Mouse (Mus musculus) kidney, postnatal 14 days (tissue): ENCODE measurements around the gene Mgst2.

ENCODE experiments used
- DNase-seq: peaks from one replicate; pipeline ENCODE4 v3.0.0; 2022; ENCODE audit warnings: mixed read lengths

Gene Mgst2

DNA sequence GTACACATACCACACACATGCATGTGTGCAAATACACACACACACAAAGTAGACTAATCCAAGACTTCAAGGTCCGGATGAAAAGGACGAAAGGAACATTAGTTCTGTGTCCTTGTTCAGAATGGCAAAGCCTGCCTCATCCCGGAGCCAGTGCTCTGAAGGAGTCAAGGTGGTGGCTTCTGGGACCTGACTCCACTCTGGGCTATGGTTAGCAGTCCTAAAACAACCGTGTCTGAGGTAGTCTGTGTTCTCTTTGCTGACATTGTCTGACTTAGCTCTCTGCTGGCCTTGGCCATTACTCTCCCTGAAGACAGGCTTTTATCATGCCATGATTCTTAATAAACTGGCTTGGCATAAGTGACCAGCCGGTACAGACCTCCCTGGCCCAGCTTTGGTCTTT, 745 bp upstream of the Mgst2 start:
- no peak for DNase-seq

DNA sequence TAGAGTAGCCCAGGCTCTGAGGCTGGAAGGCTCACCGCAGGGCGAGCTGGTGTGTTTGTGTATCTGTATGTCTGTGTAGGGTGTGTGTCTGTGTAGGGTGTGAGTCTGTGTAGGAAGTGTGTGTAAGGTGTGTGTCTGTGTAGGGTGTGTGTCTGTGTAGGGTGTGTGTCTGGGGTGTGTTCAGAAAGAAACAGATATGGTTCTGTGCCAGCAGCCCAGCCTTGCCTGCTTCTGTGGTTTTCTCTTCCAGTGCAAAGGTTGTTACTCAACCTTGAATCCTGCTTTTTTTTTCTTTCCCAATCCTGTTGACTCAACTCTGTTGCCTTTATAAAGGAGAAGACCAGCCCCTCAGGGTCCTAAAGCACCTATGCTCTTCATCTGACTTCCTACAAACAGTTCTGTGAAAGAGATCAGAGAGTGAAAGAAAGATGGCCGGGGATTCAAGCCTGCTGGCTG, 689 bp downstream of the Mgst2 start:
- no peak for DNase-seq

DNA sequence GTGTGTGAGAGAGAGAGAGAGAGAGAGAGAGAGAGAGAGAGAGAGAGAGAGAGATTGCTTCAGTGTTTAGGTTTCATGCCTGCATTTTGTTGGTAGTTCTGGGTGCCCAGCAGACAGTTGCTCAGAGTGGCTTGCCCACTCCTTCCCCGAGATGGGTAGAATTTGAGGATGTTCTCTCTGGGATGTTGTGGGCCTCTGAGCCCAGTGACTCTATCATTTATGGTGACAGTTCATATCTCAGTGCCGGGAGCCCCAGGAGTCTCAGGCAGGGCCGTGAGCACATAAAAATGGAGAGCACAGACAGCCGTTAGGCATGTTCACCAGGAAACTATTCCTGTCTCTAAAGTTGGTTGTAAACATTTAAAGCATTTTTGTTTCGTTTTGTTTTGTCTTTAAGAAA, 1.2 kb downstream of the Mgst2 start:
- DNase-seq = no peak

DNA sequence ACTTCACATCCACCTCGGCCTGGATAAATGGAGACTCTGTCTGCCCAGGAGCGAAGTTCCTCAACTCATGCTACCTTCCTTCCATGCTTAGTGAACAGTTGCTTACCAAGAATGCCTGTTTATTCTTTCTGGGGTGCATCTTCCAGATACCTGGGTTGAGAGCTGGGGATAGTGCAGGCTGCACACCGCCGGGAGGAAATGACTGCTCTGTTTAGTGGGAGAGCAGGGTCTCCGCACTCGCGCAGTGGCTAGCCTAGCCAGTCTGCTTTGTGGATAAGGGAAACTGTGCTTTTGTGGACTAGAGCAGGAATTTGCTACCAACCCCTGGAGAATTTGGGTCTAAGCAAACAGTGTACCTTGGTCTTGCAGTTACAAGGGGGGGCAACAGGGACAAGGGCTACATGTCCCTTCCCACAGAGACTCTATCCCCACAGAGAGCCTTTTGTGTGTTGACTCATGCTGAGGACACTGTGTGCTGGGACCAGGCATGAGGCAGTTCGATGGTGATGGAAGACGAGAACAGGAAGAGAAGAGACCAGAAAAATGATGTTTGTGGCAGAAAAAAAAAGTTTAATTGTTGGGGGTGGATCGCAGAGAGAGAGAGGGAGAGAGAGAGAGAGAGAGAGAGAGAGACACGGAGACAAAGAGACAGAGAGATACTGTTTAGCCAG, 1.9 kb downstream of the Mgst2 start:
- no peak for DNase-seq

DNA sequence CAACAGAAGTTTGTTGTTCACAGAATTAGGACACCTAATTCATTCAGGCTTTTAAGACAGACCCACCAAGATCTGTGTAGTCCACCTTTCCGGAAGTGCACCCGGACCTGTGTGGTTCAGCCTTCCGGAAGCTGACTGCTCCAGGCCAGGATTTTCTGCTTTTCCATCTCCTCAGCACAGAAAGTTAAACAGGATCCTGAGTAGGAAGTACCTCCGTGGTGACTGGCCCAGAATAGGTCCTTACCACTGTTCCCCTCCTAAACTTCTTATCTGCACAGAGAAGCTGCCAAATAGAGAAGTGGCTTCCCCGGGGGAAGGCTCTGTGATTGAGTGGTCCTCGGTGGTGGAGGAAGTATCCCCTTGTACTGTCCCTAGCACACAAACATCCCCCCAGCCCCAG, 2.4 kb downstream of the Mgst2 start:
- DNase-seq = no peak

DNA sequence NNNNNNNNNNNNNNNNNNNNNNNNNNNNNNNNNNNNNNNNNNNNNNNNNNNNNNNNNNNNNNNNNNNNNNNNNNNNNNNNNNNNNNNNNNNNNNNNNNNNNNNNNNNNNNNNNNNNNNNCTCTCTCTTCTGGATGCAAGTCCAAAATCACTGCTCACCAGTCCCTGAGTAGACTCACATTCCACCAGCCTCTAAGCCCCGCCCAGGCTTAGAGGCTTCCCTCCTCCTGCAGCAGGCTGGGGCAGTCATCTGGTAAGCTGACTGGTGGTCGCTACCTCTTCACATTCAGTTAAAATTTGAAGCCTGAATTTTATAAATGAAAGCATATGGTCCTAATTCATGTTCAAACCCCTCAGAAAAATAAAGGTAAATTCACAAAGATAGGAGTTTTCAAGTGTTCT, 8.4 kb downstream of the Mgst2 start:
- no peak for DNase-seq

DNA sequence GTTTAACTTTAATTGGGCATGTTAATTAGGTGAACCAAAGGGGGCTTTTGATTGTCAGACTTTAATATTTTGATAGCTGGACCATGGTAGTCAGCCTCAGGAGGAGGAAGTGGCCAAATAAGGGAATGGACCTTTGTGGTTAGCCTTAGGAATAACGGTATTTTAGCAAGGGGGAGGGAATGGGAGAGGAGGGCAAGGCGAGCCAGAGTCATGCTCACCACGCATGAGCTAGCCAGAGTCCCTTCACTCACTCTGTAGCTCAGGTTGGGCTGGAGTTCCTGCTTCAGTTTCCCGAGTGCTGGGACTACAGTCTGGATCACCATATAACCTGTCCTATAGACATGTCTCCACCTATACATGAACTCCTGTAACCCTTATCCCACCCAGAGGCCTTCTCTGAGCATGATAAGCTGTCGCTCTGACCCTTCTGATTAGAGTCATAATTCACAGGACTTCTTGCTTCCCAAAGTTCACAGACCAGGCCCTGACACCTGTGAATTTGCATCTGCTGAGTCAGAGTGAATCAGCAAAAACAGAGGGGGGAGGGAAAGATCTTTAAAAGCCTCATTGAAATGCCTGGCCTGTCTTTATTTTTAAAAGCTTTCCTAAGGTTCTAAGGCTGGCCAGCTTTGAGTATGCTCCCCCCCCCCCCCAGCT, 10.4 kb downstream of the Mgst2 start:
- DNase-seq = no peak

DNA sequence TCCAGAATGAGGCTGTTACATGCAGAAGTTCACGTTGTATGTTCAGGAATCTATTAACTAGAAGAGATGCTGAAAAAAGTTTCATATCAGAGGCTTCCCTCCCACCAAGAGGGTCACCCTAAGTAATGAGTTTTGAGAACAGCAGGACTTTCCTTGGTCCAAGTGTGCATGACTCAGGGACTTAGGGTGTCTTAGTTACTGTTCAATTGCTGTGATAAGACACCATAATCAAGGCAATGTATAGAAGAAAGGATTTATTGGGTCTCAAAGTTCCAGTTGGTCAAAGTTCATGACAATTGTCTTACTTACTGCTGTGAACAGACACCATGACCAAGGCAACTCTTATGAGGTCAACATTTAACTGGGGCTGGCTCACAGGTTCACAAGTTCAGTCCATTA, 10.9 kb downstream of the Mgst2 start:
- DNase-seq = no peak

DNA sequence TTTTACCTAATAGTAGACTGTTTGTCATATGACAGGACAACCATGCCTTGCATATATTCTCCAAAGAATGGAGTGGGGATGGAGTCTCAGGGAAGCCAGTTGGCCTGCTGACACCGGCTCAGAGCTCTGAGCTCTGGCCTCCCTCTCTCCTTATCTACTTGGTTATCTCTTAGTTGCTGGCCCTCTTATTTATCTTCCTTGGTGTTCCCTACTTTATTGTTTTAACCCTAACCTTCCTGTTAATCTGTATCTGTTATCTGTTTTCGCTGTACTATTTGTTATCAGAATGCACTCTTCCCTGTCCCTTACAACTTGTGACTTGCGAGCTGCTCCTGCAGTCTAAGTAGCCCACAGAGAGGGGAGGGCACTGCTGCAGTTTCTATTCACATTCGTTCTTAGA, 12.5 kb downstream of the Mgst2 start:
- DNase-seq = no peak

DNA sequence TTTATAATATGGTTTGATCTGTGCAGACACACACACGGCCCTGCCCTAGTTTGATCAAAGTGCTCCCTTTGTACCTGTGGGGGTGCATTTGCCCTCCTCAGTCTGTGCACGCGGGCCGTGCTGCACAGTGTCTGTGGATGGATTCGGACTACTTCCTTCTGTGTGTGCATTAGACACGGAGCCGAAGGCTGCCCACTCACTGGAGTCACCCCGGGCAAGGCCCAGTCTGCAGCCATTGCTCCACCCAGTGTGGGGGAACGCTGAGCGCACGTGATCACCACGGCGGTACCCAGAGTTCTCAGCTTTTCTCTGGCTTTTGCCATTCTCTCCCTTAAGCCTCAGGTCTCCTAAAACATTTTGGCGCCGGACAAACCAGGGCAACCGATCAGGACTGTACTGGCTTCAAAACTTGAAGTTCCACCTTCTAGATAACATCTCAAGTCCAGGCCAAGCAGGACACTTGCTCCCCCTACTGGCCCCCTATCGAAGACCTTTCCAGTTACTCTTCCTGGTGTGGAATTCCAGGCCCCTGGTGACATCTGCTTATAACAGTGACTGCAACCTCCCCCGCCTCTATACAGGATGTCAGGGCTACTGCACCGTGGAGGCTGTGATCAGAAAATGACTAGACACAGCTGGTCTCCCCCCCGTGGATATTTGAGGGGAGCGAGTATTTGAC, 13.4 kb downstream of the Mgst2 start:
- DNase-seq = peak; percentile 80

DNA sequence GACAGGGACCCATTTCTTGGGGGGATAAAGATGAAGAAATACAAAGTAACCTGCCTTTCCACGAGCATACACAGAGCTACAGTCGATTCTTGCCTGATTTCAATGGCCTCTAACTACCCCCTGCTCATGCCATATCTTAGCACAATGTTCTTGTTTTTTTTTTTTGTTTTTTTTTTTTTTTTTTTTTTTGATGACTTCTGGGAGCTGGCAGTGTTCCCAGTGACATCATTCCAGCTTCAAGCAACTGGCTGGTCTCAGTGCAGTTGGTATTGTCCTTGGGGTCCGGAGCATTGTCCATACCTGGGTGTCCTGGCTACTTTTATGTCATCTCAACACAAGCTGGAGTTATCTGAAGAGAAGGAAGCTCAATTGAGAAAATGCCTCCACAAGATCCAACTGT, 14.8 kb downstream of the Mgst2 start:
- DNase-seq = no peak

DNA sequence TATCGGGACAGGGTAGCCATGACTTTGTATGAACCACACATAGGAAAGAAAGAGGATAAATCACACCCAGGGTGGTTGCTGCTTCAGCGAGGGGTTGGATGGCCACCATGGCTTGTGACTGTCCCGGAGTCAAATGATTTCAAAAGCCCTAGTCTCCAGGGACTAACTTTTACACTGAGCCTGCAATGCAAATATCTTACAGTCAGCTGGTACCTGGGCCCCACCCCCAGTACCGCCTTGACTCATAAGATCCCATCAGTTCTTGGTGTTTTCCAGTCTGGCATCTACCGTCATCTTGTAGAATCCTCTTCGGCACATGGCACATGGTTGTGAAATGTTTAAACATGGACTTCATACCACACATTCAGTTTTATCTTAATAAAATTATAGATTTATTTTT, 25.4 kb downstream of the Mgst2 start:
- no peak for DNase-seq

DNA sequence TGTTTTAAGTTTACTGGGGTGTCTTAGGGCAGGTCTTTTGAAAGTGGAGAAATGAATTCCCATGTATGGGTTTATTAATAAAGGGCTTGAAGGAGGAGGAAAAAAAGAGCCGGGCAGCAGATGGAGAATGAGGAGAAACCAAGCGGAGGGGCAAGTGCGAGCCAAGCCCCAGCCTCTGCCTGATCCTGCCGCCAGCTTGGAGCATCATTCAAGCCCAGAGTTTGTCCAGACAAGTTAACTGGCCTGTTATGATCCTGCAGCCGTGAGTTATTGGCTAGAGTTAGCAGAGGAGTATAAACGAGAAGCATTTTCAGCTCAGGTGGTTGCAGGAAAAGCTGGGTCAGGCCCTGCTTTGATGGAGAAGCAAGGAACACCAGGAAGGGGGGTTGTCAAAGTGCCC, 26.2 kb downstream of the Mgst2 start:
- no peak for DNase-seq

DNA sequence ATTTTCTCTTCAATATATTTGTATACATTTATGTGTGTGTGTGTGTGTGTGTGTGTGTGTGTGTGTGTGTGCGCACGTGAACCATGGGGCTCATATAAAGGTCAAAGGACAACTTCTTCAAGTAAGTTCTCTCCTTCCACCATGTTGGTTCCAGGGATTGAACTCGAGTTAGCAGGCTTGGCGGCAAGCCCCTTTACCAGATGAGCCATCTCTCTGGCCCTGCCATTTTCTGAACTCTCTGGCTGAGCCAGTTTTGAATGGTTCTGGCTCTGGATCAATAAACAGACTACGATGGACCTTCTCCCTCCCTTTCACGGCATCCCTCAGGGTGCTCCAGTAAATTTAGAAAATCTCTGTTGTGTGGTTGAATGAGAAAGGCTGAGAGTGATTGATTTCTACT, 26.6 kb downstream of the Mgst2 start:
- DNase-seq = no peak

DNA sequence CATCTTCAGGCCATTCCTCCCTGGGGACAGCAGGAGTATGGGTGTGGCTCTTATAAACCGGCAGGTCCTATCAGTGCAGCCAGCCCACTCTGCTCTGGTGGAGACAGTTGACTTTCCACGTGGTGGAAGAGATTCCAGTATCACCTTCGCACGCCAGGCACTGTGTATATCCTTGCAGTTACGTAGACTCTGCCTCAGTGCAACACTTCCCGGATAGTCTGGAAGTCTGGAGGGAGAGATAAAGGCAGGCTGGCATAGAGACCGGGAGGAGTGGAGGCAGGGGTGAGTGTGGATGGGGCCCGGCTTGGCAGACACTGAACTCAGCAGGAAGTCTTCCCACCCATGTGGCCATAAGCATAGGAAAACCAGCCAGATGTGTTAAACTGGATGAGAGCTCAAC, 28.6 kb downstream of the Mgst2 start:
- DNase-seq = no peak

DNA sequence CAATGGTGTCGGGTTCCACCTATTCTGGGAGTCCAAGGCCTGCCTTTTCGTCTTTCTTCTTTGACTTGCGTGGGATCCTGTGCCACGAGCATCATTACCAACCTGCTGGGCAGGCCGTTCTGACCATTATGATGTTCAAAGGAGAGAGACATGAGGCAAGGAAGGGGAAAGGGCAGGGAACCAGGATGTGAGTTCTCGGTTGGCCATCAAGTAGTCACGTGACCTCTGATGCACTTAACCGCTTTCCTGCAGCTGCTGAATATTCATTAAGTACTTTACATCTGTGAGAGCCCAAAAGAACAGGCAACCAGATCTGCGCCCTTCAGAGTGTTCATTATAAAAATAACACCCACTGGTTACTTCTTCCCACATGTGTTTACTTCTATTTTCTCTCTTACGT, 33.0 kb downstream of the Mgst2 start:
- no peak for DNase-seq

DNA sequence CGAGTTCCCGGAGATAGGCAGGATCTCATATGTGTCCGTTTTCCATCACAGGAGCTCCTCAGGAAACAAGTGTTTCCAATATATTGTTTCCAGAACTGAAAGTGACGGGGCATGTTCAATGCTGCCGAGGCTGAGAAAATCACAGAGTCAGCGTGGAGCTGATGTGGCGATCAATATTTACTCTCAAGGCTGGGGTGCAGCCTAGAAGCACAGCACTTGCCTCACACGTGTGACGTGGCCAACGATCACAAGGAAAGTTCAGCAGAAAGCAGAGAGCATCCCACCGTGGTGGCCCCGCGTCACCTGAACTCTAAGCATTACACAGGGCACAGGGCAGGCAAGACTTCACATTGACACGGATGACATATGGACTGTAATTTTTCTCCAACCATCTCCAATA, 34.4 kb downstream of the Mgst2 start:
- no peak for DNase-seq

DNA sequence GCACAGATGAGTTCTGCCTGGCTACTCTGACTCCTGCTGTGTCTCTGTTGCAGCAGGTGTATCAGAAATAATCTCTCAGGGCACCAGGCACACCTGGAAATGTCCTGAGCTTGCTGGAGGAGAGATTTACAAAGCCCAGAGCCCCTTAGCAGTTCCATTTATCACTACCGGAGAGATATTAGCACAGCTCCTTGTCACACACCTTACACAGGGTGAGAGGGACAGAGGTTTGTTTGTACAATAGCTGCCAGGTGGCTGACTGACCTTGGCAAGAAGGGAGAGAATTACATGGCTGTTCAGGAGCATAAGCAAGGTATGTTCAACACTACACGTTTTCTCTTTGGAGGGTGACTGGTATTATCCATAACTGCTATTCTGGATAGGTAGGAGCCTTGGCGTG, 35.6 kb downstream of the Mgst2 start:
- DNase-seq = no peak

DNA sequence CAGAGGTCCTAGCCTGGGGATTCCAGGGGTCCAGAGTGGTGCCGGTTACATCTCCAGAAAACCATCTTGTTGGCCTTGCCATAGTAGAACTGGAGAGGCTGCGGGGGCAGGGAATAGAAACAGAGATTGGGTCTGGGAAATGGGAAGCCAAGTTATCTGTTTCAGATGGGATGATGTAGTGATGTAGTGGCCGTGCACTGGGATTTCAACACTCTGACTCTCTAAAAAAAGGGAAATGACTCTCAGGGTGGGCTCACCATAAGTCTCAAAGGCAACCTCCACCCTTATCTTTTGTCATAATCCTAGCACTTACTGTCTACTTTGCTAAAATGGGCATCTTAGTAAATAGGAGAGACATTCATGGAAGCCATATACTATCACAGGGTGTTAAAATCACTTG, 37.8 kb downstream of the Mgst2 start:
- DNase-seq = no peak

DNA sequence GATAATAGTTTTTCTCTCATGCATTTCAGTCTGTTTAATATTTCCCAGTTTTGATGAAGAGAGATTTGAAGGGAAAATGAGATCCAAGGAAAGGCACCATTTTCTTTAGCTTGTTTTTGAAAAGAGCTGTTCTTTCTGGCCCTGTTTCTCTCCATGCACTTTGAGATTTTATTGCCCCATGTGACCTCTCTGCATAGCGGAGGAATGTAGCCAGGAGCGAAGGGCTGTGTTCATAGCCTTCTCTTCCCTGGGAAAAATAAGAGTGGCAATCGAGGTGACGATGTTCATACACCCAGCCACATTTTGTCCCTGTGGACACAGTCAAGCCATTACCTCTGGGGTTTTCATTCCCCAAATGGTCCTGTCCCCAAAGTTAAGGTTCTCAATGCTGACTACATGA, 40.0 kb downstream of the Mgst2 start:
- peak; percentile 25 for DNase-seq

DNA sequence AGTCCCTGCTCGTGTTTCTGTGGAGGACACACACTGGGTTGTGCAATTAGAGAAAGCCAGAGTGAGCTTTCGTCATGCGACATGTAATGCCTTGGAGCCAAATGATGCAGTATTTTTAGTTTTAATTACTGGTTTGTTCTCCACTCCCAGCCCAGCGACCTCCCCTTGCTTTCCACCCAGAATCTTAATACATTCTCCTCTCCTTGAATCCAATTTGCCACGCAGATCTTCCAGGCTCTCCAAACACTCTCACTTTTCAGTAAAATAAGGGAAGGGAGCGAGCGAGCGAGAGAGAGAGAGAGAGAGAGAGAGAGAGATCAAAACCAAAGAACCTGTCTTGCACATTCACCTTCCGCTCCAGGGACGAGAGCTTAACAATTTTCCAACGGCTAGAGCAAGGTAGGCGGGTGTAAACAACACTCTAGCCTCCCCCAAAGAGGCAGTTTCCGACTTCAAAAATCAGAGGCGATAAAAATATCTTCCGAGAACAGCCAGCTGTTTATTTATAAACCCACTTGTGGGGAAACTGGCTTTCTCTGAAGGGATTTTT, 40.6 kb downstream of the Mgst2 start:
- DNase-seq = peak; percentile 33

DNA sequence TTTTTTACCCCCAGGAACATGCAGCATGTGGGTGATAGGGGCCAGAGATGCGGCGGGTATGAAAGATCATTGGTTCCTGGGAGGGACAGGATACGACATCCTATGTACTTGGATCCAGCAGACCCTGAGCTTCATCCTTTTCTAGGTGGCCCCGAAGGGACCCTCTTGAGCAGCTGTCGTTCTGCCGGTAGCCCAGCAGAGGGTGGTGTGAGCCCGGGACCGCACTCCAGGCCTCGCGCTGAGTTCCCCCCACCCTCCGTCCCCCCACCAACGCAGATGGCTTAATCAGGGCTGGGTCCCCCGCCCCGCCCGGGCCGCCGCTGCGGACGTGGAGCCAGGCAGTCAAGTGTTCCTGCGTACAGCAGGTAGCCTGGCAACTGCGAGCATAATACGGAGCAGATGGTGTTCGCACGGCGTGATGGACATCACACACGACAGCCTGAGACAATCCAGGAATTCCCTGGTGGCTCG, 41.2 kb downstream of the Mgst2 start:
- peak; percentile 72 for DNase-seq

DNA sequence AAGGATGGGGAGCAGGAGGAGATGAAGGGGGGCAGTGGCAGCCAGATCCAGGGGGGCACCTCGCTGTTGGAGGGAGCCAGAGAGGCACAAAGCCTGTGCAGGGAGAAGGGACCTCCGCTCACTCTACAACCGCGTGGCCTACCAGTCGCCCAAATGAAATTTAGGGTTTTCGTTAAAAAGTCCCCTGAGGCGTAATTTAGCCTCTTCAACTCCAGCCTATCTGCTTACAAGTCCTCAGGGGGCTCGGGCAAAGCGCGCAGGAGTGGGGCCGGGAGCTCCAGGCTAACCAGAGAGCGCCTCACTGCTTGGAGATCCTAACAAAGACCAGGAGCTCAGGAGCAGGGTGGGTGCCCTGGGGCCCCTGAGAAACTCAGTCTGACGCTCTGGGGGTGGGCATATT, 41.8 kb downstream of the Mgst2 start:
- DNase-seq = no peak

DNA sequence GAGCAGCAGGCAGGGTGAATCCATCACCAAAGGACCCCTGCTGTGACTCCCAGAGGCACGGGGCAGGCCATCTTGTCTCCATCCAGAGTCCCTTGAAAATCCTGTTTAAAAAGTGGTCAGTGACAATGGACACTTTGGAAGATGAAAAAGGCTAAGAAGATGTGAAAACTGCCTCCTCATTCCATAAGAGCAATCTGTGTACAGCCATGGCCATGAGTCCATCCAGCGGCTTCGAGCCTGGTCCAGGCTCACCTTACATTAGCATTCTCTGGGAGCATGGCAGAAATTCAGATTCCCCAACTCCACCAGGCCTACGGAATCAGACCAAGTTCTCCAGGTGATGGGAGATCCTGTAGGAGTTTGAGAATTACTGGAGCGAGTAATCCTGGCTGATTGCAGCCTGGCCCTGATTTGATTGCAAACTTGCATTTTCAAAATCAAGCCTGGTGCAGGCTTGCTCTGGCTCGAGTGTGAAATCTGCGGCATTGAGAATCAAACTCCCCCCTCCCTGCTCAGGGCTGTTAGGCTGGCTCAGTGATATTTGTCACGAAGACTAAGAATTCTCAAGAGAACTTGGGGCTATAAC, 42.6 kb downstream of the Mgst2 start:
- DNase-seq = no peak
